Mouse (Mus musculus) bone marrow macrophage, adult 2 months (primary cell): Measurements from ENCODE around the gene Pcbp3.

Source experiments
- CTCF ChIP-seq: IDR thresholded peaks from 2 replicates; pipeline ENCODE4 v1.5.1; 2012; ENCODE audit warnings: low read depth, mild to moderate bottlenecking, low read length, moderate library complexity
- POLR2A ChIP-seq: IDR thresholded peaks from 2 replicates; pipeline ENCODE4 v1.6.1; 2012; ENCODE audit warnings: mild to moderate bottlenecking, low read depth, low read length, borderline replicate concordance

DNA sequence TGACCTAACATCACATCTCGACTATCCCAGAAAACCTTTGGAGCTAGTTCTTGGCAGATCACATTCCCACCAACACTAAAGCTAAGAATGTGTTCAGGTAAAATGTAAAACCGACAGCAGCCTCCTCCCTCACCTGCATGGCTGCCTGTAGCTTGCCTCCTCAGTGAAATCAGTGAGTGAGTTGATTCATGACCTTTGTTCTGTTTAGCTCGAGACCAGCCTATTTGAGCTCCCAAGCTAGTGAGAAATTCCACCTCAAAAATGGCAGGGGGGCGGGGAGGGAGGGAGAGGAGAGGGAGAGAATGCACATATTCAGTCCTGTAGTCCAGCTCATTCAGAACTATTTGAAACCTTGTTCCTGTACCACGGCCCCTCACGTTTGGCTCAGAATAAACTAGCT is 86.4 kb downstream of the Pcbp3 start:
- TF ChIP-seq CTCF (no peak), POLR2A (no peak)
